14 mouse cellular contexts compared by ENCODE assay signal in genomic region chr7:96651055-96651454, GRCm38 (mm10).
DNase-seq lines count a peak whose midpoint lies in the region; ATAC-seq lines count a peak whose summit lies in the region.
"Had no signal": no experiment of that assay in that cellular context is flagged by ENCODE, and none has a peak within 500 bp of the region (broad histone marks: within the 10 kb centered on the region; RNA-seq: fewer than 3 reads in every experiment).

No protein-coding gene starts in this region.

- no peaks in the 10 kb centered on the region for H3K9me3 ChIP-seq in hindbrain, embryonic 12.5 days (replicated peaks)
- H3K9me3 ChIP-seq in hindbrain, embryonic 14.5 days (ENCODE audit: control insufficient read depth, low read length), result no peaks in the 10 kb centered on the region
- H3K9me3 ChIP-seq in limb, embryonic 10.5 days (replicated peaks), result no peaks in the 10 kb centered on the region
- H3K9me3 ChIP-seq: hindbrain, embryonic 15.5 days; lung, embryonic 15.5 days had no signal

- WGBS in hindbrain, embryonic 12.5 days, result 21% methylated on average over 6 of the region's 6 CpGs
- WGBS in hindbrain, embryonic 14.5 days, result 18% methylated on average over 6 of the region's 6 CpGs
- WGBS in limb, embryonic 10.5 days, result 23% methylated on average over 6 of the region's 6 CpGs

- peaks cover 53% of the 10 kb centered on the region for H3K4me1 ChIP-seq in hindbrain, embryonic 12.5 days
- H3K4me1 ChIP-seq in hindbrain, embryonic 14.5 days (replicated peaks; ENCODE audit: control insufficient read depth, insufficient read depth, low read length), result peaks cover 27% of the 10 kb centered on the region
- peaks cover 98% of the 10 kb centered on the region for H3K4me1 ChIP-seq in limb, embryonic 10.5 days

- H3K9ac ChIP-seq in hindbrain, embryonic 12.5 days, result no peak overlapping the region
- no peak overlapping the region for H3K9ac ChIP-seq in hindbrain, embryonic 14.5 days
- H3K9ac ChIP-seq: hindbrain, embryonic 15.5 days; lung, embryonic 15.5 days had no signal

- DNase-seq in hindbrain, embryonic 14.5 days (ENCODE audit: low spot score), result no peak
- DNase-seq in right cerebral cortex, adult 18-20 months, result peak; percentile 32
- DNase-seq in right cerebral cortex, postnatal 25 days, result no peak
- no peak for DNase-seq in limb, embryonic 10.5 days (ENCODE audit: low spot score)
- DNase-seq in embryo, embryonic 11 days, result no peak
- DNase-seq: cerebellum, adult 8-10 months; heart, adult 2 months had no signal

- H3K27me3 ChIP-seq in hindbrain, embryonic 12.5 days, result peaks cover 7% of the 10 kb centered on the region; the same call in 1 of the 2 replicates
- H3K27me3 ChIP-seq in hindbrain, embryonic 14.5 days (ENCODE audit: control insufficient read depth, insufficient read depth, low read length), result no peaks in the 10 kb centered on the region; the same call in 1 of the 2 replicates
- peaks cover 18% of the 10 kb centered on the region; the same call in 1 of the 2 replicates for H3K27me3 ChIP-seq in limb, embryonic 10.5 days (ENCODE audit: low read depth, poor library complexity, severe bottlenecking)
- H3K27me3 ChIP-seq: hindbrain, embryonic 15.5 days; lung, embryonic 15.5 days had no signal

- H3K4me3 ChIP-seq in hindbrain, embryonic 12.5 days, result no peak overlapping the region
- no peak overlapping the region for H3K4me3 ChIP-seq in hindbrain, embryonic 14.5 days (replicated peaks; ENCODE audit: low read length)
- 0 out of 2 replicates have a peak overlapping the region, but pooled peaks have one; percentile 13 for H3K4me3 ChIP-seq in limb, embryonic 10.5 days
- H3K4me3 ChIP-seq: heart, adult 2 months; hindbrain, embryonic 15.5 days; layer of hippocampus, adult 2 months; lung, embryonic 15.5 days had no signal

- H3K4me2 ChIP-seq in hindbrain, embryonic 12.5 days (replicated peaks), result no peak overlapping the region
- H3K4me2 ChIP-seq in hindbrain, embryonic 14.5 days (replicated peaks), result no peak overlapping the region
- H3K4me2 ChIP-seq: hindbrain, embryonic 15.5 days; lung, embryonic 15.5 days had no signal

- H3K27ac ChIP-seq in hindbrain, embryonic 12.5 days, result peak overlapping the region; percentile 60
- H3K27ac ChIP-seq in hindbrain, embryonic 14.5 days, result no peak overlapping the region
- H3K27ac ChIP-seq in limb, embryonic 10.5 days, result peak overlapping the region; percentile 80
- H3K27ac ChIP-seq: heart, adult 2 months; hindbrain, embryonic 15.5 days; layer of hippocampus, adult 2 months; lung, embryonic 15.5 days had no signal

- H3K36me3 ChIP-seq in hindbrain, embryonic 12.5 days, result no peaks in the 10 kb centered on the region
- no peaks in the 10 kb centered on the region for H3K36me3 ChIP-seq in hindbrain, embryonic 14.5 days (replicated peaks; ENCODE audit: control insufficient read depth, insufficient read depth)
- H3K36me3 ChIP-seq in limb, embryonic 10.5 days, result 0 out of 2 replicates have a peak, but pooled peaks cover 7% of the 10 kb centered on the region
- H3K36me3 ChIP-seq: hindbrain, embryonic 15.5 days; lung, embryonic 15.5 days had no signal

- no peak for ATAC-seq in hindbrain, embryonic 12.5 days (ENCODE audit: low FRiP score)
- ATAC-seq in hindbrain, embryonic 14.5 days (ENCODE audit: low FRiP score), result no peak
- ATAC-seq in granulocyte monocyte progenitor cell, adult 5-6 weeks (replicated peaks; ENCODE audit: poor library complexity, severe bottlenecking), result no peak
- ATAC-seq in megakaryocyte, adult 5-6 weeks (ENCODE audit: poor library complexity, severe bottlenecking), result no peak
- ATAC-seq: activated CD4-positive, CD25-positive, alpha-beta regulatory T cell, adult 4 months had no signal
